Mouse (Mus musculus): ENCODE data around the gene Stx6.
"Not testable (repeated sequence)": the region's sequence is repeated elsewhere in the genome, so short reads cannot be mapped to it uniquely, and the experiment has no call there.

Stx6 gene

DNA sequence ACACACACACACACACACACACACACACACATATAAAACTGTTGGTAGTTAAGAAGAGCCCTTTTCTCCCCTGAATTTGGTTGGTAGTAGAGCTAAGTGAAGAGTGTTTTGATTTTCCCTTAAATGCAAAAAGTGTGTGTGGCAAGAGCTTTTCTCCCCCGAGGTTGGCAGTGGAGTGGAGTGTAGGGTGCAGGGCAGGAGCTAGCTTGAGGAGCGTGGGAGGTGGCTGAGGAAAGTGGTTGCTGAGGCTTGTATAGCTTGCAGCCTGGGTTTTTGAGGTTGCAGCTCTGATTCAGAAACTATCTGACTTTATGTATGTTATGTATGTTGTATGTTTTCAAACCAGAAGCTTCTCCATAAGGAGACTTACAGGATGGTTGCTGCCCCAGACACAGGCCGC, 8.9 kb downstream of the Stx6 start:
- DNase-seq (ENCODE audit: low spot score in 2 of 2) = no peak

DNA sequence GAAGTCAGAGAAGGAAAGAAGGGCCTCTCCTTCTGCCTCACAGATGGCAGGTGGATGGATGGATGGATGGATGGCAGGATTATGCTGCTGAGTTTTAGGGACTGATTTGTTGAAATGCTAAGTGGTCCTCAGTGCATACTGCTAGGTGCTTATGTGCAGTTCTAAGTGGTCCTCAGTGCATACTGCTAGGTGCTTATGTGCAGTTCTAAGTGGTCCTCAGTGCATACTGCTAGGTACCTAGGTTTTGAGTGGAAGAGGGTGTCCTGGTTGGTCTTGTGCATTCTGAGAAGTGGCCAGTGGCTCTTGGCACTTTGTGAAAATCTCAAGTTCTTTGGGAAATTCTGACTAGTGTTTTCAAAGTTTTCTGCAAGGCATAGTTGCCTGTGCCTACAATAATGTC, 11.4 kb downstream of the Stx6 start:
- DNase-seq (ENCODE audit: low spot score in 2 of 2) = no peak

DNA sequence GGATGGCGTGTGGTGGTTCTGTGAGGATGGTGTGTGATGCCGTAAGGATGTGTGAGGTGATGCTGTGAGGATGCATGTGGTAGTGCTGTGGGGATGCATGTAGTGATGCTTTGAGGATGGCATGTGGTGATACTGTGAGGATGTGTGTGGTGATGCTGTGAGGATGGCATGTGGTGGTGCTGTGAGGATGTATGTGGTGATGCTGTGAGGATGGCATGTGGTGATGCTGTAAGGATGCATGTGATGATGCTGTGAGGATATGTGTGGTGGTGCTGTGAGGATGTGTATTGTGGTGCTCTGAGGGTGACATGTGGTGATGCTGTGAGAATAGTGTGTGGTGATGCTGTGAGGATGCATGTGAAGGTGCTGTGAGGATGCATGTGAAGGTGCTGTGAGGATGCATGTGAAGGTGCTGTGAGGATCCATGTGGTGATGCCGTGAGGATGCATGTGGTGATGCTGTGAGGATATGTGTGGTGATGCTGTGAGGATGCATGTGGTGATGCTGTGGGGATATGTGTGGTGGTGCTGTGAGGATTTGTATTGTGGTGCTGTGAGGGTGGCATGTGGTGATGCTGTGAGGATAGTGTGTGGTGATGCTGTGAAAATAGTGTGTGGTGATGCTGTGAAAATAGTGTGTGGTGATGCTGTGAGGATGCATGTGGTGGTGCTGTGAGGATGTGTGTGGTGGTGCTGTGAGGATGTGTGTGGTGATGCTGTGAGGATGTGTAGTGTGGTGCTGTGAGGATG, 14.6 kb downstream of the Stx6 start:
- DNase-seq (ENCODE audit: low spot score in 2 of 2) = no peak

DNA sequence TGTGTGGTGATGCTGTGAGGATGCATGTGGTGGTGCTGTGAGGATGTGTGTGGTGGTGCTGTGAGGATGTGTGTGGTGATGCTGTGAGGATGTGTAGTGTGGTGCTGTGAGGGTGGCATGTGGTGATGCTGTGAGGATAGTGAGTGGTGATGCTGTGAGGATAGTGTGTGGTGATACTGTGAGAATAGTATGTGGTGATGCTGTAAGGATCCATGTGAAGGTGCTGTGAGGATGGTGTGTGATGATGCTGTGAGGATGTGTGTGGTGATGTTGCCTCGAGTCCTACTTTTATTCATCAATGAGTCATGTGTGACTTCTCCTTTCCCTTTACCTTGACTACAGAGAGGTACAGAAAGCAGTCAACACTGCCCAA, 15.1 kb downstream of the Stx6 start:
- DNase-seq (ENCODE audit: low spot score in 2 of 2) = not testable (repeated sequence)

DNA sequence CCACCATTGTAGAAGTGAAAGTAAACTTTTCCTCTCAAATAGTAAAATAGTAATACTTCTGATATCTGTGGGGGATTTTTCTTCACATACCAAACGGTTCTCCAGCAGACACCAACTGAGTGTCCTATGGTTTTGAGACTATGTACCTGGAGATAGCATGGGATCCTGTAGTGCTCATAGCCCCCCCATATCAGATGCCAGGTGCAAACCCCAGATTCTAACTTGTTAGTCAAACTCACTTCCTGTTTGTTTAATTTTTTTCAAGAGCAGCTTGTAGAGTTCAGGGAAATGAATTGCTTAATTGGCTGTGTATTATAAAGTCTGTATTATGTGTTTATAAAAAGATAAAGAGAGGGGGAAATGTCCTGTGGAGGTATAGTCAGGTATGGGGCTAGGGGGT, 15.9 kb downstream of the Stx6 start:
- no peak for DNase-seq (ENCODE audit: low spot score in 2 of 2)

DNA sequence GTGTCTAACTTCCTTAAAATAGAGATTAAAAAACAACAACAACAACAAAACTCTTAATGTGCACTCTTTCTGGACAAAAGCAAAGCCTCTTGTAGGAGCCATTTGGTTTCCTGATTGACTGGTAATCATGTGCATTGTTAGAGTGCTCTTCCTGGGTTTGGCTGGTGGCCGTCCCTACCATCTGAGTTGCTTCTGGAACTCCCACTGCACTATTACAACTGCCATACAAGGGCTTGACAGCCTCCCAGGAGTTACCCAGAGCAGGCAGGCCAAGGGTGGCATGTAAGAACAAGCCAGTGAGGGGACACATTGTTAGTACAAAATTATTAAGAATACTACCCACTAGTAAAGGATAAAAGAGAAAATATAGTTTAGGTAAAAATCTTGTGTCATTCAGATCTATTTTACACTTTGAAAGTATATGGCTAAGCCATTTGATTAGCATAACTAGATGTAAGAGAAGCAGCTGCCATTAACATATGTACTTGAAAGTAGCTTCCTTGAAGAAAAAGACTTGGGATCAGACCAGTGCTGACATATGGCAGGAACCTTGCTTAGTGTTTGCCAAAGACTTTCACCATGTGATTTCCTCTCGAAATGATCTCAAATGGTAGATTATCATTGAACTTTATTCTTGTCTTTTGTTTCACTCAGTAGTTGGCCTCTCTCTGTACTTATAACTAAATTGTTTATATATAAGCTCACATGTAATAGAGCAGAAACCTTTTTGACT, 19.8 kb downstream of the Stx6 start:
- DNase-seq (ENCODE audit: low spot score in 2 of 2) = no peak

DNA sequence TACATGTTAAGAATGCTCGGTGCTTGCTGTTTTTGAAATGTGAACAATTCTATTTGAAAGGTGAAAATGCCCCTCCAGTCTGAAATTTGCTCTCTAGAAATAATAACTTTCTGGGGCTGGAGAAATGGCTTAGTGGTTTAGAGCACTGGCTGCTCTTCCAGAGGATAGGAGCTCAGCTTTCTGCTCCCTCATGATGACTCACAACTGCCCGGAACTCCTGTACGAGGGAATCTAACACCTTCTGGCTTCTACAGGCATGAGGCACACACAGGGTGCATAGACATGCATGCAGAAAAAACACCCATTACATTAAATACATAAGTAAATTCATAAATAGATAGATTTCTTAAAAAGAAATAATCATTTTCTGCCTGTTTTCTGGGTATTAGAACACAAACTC, 25.7 kb downstream of the Stx6 start:
- DNase-seq (ENCODE audit: low spot score in 2 of 2) = no peak

DNA sequence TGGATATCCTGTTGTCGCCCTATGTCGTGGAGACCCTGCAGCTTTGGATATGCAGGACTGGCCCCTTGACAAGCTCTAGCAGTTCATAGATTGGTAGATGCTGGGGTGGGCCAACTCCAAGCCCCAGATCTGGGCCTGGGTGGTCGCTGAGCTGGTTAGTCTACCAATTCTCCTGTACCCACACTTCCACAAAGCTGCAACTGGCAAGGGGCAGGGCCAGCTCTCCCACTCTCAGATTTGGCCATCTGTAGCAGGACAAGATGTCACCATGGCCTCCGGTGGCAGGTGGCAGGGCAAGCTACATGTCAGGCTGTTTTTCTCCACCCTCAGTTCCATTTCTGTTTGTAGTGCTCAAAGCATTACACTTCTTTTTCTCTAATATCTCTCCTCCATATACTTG, 30.1 kb downstream of the Stx6 start:
- DNase-seq (ENCODE audit: low spot score in 2 of 2) = no peak

DNA sequence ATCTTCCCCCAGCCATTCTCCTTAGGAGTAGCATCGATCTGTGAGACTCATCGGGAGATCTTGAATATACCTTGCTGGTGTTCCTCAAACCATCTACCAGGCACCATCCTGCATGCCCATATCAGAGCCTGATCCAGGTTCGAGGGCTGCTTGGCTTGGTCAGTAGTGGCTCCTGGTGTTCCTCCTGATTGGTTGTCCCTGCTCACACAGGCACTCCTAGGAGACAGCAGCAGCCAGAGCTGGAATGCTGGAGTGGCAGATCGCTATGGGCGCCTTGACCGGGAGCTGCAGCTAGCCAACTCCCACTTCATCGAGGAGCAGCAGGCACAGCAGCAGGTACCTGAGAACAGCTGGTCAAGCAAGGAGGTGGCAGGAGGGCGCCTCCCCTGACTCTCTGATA, 32.7 kb downstream of the Stx6 start:
- no peak for DNase-seq (ENCODE audit: low spot score in 2 of 2)

DNA sequence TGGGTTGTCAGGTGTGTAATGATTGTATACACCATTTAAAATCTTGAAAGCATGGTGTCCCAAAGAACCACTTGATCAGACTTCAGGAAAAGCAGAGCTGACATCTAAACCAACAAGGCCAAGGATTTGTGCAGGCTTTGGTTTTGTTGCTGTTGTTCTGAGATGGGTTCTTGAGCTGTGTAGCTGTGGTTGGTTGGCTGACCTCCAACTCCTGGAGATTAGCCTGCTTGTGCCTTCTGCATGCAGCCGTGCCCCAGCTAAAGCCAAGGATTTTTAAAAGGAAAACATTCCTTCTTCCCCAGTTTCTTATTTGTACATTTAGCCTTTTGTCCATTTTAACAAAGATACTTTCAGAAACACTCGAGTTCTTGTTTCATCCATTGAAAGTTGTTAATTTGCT, 33.2 kb downstream of the Stx6 start:
- DNase-seq (ENCODE audit: low spot score in 2 of 2) = no peak

DNA sequence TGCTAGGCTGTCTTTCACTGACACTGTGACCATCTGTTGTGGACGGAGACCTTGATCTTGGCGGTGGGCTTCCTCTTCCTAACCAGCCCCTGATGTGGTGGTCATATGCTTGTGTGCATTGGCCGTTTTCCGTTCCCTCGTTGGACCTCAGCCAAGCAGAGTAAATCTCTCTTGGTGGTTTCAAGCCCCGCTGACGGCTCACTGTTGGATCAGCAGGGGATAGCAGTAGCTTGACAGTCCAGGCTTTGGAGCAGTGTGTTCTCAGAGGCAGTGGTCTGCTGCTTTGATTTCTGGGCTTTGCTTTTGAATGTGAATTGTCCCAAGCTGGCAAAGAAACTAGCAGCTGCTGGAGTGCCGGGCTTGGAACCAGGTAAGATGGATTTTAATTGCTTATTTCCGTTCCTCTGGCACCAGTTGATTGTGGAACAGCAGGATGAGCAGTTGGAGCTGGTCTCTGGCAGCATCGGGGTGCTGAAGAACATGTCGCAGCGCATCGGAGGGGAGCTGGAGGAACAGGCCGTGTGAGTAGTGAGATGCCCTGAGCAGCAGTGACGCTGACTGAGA, 34.4 kb downstream of the Stx6 start:
- no peak for DNase-seq (ENCODE audit: low spot score in 2 of 2)

DNA sequence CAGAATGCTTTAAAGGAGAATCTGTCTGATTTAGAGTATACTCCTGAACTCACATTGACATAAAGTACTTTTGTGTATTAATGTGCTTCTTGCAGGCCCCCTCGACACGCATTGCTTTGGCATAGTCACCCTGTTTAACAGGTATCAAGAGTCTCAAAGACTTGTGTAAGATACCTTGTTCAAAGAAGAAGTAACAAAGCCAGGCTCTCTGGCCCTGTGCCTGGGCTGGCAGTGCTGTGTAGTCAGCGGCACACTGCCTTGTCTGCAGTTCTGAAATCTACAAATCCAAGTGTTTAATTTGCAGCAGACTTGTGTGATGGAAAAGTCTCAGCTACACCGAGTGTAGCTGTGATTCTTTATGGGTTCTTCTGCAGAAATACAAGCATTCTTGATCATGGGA, 38.2 kb downstream of the Stx6 start:
- DNase-seq (ENCODE audit: low spot score in 2 of 2) = no peak

DNA sequence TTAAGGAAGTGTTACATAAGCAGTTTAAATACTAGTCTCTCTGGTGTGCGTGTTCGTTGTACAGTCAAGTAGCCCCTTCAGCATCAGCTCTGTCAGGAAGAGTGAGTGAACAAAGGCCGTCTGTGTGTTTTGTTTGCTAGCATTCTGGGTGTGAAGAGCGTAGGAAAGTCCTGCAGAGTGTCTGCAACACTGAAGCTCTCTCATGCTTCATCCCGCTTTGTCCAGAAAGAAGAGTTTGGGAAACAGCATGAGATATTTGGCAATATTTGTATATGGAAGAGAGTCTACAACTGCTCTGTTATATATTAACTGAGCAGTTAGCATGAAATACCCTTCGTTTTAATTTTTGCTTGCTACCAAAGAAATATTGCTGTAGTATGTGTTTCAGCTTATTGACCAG, 41.0 kb downstream of the Stx6 start:
- DNase-seq (ENCODE audit: low spot score in 2 of 2) = no peak

DNA sequence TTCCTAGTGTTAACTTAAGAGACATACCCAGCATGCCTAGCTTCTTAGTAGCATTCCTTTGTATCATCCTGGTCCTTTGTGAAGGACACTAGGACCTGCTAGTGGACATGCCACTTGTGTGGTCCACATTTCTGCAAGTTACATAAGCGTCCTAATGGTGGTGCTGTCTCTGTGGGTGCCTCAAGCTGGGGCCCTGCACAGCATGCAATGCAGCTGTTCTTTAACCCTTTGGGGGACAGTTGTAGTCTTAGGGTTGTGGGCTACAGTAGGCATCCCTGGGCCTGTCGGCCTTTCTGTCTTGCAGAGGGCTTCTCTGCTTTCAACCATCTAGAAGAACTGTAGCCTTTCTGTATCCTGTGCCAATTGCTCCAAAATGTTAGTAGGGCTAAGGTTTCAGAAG, 42.5 kb downstream of the Stx6 start:
- DNase-seq (ENCODE audit: low spot score in 2 of 2) = no peak

DNA sequence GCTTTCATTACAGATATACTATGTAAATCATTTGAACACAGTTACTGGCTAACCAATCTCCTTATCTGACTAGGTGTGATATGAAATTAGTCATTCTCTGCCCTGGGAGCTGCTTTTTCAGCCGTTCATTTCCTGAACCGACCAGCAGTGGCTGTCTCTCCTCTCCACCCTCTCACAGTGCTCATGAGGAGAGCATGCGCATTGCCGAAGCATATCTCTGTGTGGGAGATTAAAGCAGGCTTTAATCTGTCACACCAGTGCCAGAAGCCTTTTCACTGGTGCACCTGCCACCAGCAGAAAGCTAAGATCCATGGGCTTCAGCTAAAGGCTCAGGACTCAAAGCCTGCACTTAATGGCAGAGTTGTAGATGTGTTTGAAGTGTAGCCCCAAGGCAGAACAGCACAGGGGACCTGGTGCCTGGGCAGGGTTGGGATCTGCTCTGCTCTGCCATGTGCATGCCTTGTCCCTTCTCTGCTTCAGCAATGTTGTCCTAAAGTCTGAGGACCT, 42.9 kb downstream of the Stx6 start:
- no peak for DNase-seq (ENCODE audit: low spot score in 2 of 2)

DNA sequence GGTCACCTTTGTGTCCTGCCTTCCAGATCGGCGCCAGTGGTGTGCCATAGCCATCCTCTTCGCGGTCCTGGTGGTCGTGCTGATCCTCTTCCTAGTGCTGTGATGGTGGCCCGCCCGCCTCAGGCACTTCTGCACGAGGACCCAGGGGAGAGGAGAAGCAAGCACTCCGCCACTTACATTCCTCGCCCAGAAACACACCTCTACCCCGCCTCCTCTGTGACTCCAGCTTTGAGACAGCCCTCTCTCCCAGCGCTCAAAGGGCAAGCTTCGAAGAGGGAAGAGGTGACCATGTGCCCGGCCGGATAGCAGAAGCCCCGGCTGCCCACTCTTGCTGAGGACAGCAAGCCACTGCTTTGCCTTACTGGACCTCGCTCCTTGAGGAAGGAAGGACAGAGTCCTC, 43.4 kb downstream of the Stx6 start:
- DNase-seq (ENCODE audit: low spot score in 2 of 2) = no peak

DNA sequence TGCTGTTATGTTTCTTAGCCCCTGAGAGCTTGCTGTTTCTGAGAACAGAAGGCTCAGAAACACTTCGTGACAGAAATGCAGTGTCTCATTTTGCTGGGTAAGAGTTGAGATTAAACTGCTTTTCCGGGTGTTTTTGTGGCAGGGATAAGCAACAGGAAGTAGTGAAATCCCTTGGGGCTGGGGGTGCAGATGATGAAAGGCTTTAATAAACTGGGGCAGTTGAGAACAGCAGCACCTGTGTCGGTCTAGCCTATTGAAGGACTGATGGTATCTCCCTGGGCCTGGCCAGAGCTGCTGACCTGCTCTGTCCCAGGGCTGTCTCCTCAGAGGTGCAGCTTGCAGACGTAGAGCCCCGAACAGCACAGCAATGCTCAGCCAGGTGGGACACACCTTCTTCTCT, 44.0 kb downstream of the Stx6 start:
- no peak for DNase-seq (ENCODE audit: low spot score in 2 of 2)

DNA sequence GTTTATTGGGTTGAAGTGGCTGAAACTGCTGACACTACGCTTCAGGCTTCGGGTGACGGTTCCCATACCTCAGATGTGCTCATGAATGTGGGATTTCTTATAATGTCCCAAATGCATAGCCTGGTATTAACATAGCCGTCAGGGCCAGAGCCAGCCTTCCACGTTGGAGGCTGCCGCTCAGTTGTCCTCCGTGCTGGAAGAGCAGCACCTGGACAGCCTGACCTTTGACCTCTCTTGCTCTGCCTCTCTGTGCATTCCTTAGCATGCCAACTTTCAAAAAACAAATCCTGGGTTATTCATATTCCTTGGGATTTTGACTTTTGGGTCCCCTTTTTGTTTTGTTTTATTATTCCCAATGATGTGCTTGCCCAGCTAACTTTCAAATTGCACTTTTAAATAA, 44.6 kb downstream of the Stx6 start:
- no peak for DNase-seq (ENCODE audit: low spot score in 2 of 2)

DNA sequence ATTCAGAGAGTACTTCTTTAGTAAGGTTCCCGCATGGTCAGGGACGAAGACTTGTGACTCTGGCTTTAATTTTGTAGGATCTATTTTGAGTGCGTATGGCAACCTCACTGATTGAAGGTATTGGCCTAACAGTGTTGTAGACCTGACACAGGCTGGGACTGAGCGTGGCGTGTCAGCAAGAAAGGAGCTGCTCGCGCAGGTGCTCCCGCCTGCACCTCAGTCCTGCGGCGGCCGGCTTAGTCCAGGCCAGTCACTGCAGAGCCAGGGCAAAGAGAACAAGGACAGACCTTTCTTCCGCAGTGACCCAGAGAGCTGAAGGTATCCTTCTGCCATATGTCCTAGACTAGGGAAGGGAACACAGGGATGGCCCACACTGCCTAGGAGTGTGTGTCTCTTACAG, 45.4 kb downstream of the Stx6 start:
- DNase-seq (ENCODE audit: low spot score in 2 of 2) = no peak

DNA sequence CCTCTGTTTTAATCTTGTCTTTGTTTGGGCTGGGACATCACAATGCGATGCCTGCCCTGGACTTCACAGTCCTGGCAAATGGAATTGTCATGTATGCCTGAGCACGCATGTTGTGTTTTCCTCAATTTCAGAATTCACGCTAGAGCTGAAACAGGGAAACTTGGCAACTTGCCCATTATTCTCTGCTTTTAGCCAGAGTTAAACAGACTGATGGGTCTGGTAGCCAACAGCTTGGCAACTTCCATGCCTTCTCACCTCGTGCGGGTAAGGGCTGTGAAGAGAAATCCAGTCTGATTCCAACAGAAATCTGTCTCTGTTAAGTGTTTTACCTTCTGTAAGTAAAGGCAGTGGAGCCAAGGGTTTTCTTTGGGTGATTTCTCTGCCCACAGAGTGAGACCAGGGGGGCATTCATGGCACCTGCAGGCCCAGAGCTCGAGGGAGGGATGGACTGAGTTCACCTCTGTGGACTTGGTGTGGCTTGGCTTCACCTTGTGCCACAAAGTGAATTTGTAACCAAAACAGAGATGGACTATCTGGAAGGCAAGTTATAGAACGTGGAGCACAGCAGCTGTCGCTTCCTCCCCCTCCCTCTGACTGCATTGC, 46.1 kb downstream of the Stx6 start:
- no peak for DNase-seq (ENCODE audit: low spot score in 2 of 2)

DNA sequence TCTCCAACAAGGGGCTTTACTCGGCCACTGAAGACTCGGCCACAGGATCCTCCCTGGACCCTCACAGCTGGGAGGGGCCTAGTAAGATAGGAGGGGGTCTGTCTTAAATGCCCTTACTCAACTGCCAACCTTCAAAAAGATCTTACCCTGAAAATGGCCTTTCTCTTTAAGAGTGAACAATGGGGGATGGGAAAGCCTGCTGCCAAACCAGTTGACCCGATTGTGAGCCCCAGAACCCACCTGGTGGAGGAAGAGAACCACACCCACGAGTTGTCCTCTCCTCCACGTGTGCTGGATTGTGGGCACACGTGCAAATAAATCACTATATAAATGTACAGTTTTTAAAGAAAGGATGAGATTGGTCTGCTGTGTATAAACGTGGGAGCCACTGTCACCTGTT, 46.8 kb downstream of the Stx6 start:
- no peak for DNase-seq (ENCODE audit: low spot score in 2 of 2)

DNA sequence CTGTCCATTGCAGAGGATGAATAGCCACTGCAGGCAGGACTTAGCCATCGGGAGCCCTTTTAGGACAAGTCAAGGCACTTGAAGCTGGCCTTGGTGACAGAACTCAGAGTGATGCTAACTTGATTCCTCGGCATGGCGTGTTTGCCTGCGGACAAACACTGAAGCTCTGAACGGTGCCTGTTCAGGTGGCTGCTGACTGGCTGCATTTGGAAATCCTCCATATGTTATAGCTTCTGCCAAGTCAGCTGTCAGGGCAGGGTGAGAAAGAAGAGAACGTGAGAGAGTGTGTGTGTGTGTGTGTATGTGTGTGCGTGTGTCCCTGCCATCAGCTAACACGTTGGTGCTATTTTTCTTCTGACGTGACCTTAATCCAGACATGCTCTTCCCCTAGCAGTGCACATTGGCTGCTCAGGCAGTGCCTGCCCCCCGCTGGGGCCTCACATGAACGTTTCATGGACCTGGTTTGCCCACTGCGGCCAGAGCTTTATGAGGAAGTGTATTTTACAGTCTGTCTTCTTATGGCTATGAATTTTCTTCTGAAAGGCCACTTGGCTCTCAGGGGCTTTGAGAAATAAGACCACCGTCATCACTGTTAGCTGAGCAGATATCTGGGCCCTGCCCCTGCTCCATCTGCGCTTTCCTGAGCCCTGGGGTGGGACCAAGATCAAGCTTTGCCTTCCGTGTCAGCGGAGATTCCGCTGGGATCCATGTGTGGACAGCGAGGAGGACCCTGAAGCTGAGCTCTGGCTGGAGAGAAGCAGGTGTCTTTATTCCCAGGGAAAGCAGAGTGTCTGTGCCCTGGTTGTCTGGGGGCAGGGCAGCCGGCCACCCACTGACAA, 47.5 kb downstream of the Stx6 start:
- no peak for DNase-seq (ENCODE audit: low spot score in 2 of 2)
